Mouse (Mus musculus) fat pad, adult 2 months (tissue): Measurements from ENCODE around the gene AC134908.4.

ENCODE experiments used
- DNase-seq: peaks from one replicate; pipeline ENCODE4 v3.0.0-alpha.2; 2011; ENCODE audit warnings: low read depth, low spot score; ENCODE audit errors: extremely low read depth

Gene AC134908.4

GRCm38 (mm10) chr17:25795609-25796092 is at the start of gene AC134908.4:
TSS of gene AC134908.4 (minus strand) at chr17:25795659.
- no peak for DNase-seq

DNA sequence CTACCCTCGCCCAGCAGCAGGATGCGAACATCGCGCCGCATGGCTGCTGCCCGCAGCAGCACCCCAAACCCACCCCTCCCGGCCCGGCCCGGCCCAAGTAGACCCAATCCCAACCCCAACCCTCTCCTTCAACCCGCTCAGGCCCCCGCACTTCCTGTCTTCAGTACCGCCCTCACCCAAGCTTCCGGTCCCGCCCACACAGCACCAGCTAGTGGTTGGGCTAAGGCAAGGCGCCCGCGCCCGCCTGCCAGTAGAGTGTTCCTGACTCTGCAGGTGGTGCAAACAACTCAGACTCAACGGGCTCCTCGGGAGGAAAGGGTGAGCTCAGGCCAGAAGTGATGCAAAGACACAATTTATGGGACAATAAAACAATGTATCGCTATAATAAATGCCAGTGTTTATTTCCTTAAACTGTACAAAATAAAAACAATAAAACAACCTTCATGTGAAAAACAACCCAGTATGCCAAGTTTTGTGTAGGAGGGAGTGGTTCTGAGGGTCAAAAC is 49.0 kb upstream of the AC134908.4 start, which contains the start of gene Rhot2:
Rhot2 (minus strand) TSS at position 456 of the 506 bp plus-strand sequence.
- DNase-seq: no peak

DNA sequence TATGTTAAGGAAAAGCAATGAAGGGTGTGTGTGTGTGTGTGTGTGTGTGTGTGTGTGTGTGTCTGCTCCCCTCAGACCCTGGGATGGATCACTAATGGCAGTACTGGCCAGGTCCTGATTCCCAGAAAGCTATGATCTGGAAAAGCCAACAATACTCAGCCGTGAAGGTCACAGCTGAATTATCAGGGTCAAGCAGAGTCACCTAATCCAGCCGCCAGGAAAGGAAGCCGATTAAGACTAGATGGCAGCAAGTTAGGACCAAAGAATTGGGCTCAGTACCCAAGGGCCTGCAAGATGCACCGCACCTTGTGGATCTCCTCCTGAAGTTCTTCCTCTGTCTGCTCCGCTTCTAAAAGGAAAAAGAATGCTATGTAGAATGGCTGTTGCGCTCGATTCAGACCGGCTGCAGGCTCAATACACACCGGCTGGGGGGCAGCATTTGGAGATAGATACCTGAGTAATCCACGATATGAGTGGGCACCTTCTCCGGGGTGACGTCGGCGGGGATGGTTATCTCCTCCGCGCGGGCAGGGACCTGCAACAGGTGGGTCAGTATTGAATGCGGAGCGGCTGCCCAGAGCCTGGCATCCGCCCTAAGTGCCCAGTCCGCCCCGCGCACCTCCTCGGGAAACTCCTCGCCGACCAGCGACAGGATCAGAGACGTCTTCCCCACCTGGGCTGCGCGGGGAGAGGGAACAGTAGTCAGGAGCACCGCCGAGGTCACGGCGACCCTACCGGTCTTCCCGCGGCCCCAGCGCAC is 48.4 kb upstream of the AC134908.4 start:
- DNase-seq: no peak

DNA sequence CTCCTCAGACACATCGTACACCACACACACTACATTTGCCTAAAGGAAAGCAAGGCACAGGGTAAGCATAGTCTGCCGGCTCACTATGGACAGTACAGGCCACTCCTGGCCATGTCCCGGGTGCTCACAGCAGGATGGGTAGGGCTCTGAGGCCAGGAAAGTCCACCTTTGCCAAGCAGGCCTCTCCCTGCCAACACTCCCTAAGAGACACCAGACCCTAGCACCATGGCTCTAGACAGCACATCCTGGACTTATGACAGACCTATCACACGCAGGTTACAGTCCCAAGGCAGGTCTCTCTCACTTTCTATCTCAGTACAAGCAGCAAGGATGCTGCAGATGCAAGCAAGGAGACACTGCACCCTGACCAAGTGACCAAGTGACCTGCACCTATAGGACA is 47.7 kb upstream of the AC134908.4 start:
- DNase-seq: no peak

DNA sequence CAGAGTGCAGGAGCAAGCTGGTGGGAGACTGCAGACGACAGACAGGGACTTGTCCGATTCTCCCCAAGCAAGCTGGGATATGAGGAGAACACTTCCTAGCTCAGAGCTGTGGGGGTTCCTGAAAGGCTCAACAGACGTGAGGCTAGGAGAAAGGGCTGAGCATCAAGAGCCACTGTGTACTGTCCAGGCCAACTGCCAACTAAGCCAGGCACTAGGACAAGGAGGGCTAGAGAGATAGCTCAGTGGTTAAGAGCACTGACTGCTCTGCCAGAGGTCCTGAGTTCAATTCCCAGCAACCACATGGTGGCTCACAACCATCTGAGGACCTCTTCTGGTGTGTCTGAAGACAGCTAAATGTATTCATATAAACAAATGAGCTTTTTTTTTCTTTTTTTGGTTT is 47.0 kb upstream of the AC134908.4 start:
- DNase-seq: no peak

DNA sequence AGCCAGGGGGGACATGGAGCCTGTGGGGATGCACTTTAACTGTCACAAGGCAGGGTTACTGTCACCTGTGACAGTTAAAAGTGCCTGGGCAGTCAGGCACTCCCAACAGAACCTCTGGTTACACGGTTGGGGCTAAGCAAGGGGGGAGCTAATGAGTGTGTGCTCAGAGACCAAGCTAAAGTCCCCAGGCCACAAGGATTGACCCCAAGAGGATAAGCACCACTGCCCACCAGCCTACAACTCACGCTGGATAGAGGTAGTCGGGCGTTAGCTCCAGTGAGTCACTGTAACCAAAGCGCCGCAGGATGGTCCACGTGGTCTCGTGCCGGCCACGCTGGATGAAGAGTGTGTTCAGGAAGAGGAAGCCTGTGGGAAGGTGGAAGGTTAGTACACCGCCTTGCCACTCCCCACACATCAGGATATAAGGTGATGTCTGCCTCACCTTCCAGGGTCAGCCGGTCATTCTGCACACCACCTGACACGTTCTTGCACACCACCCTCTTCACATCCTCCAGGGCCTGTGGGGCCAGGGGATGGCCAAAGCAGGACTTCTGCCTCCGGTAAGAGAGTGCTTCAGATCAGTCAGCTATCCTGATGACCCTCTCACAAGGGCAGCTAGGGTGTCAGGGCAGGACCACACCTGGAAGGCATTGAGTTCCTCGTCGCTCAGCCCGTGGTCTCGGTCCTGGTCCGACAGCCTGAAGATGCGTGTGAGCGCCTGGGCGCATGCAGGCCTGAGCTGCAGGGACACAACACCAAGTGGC is 45.8 kb upstream of the AC134908.4 start, which contains the start of gene Gm20683:
Gm20683 (minus strand) TSS at position 647 of the 764 bp plus-strand sequence.
- no peak for DNase-seq

DNA sequence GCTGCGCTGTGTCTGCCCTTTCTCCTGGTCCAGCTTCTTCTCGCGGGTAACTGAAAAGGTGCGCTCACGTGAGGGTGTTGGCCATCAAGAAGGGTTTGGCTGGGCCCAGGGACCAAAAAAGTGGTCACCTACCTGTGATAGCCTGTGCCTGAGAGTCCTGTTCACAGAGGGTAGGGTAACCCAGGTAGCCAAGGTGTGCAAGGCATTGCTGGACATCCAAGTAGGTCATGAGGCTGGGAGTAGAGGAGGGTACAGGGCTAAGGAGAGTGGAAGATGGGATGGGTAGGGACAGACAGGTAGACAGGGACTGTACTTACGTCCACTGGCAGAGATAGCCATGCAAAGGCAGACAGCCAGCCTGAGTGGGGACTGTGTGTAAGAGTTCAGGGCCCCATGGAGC is 45.1 kb upstream of the AC134908.4 start:
- no peak for DNase-seq

DNA sequence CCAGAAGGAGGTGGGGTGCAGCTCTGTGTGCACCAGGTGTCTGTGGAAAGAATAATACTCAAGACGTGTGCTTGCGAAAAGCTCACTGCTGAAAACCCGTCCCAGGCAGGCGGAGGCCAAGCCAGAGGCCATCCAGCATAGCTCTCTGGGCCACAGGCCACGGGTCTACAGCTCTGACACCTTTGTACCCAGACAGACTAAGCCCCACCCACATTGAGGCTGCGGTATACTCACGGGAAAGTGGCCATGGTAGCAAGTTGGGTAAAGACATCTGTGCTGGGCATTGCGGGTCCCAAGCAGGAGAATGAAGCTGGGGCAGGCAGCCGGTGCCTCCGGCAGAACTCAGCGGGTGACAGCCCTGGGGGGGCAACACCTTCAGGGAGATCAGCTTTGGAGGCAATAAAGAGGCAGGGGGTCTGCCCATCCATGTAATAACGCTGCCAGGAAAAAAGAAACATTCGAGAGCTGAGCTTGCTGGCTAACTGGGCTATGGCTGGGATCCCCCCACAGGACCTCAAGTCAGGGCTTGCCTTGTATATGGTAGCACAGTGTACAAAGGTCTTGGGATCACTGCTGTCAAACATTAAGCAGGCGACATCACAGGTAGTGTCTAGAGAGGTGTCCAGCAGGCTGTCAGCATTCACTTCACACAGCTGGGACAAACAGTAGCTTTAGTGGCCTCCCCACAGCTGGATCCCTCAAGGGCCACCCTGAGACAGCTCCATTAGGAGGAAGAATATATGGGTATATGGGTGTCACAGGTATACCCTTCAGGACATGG is 44.2 kb upstream of the AC134908.4 start:
- DNase-seq: no peak

DNA sequence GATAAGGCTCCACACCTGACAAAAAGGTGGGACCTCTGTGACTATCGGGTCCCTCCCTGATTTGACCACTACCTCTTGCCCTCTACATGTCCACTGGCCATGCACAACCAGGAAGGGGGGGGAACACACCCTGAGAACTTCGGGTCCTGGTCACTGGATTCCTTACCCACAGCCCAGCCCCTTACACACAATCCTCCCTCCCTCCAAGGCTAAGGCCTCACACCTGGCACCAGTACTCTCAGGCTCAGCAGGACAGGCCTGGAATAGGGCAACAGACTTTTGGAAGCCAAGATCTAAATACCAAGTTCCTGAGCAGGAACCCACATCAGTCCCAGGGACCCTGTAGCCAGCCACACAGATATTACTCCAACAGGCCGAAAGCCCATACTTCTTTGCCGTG is 43.4 kb upstream of the AC134908.4 start:
- DNase-seq: no peak

- DNase-seq: no peak
Measured at GRCm38 (mm10) chr17:25837533-25837932, 42.1 kb upstream of the AC134908.4 start.

GRCm38 (mm10) chr17:25837076-25837410 is 41.6 kb upstream of the AC134908.4 start, which contains the start of gene Rhbdl1:
TSS of gene Rhbdl1 (minus strand) at chr17:25837295.
- no peak for DNase-seq

- DNase-seq: no peak
Measured at GRCm38 (mm10) chr17:25836397-25837075, 41.1 kb upstream of the AC134908.4 start.

- DNase-seq: no peak
Measured at GRCm38 (mm10) chr17:25835816-25836215, 40.4 kb upstream of the AC134908.4 start.

GRCm38 (mm10) chr17:25835301-25835700 is 39.8 kb upstream of the AC134908.4 start:
- DNase-seq: no peak

DNA sequence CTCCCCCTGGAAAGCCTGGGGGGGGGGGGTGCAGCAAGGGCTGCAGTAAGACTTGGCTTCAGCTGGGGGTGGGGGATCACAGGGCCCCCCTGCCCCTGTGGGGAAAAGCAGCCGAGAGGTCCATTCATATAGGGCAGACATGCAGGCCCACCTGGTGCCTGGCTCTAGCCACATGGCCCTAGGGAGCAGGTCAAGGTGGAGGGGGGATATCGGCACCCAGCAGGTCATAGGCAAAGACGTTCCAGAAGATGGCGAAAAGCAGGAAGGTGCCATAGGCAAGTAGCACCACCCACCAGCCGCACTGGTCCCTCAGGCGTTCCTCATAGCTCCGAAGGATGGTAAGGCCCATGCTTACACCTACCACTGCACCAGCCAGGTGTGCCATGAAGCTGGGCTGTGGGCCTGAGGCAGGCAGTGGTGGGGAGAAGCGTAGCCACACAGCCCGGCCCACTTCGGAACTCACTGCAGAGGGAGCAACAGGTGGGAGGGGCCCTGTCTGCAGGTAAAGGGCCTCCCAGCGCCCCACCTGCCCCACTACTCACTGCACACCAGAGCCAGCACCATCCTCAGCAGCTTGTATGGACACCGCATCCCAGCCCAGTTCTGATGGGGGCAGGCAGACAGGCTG is 39.2 kb upstream of the AC134908.4 start:
- no peak for DNase-seq

- DNase-seq: no peak
Measured at GRCm38 (mm10) chr17:25833961-25834594, 38.6 kb upstream of the AC134908.4 start.

- DNase-seq: no peak
Measured at GRCm38 (mm10) chr17:25833291-25833663, 37.8 kb upstream of the AC134908.4 start, which contains the start of gene Stub1. TSS of gene Stub1 (minus strand) at chr17:25833404.

GRCm38 (mm10) chr17:25832436-25833290 is 37.2 kb upstream of the AC134908.4 start:
- DNase-seq: no peak
